Mouse (Mus musculus) heart, embryonic 12.5 days (tissue): ENCODE measurements around the gene Dcakd. TPM values are rescaled to one million over a fixed set of nuclear protein-coding genes. Genes with fewer than 3 reads are reported as not detected.

Experiments used
- ATAC-seq: fragments of 200-750 bp; cut with Nextera tagmentation; 2 replicates; pipeline ENCODE4 v1.8.0; 2017; ENCODE audit warnings: moderate TSS enrichment, moderate library complexity; ENCODE audit not compliant: insufficient number of reproducible peaks, low FRiP score
- H3K27ac ChIP-seq: fragments of 300-500 bp; sonication (generic); 2 replicates; pipeline ENCODE4 v1.5.1; 2016; ENCODE audit warnings: mild to moderate bottlenecking, moderate library complexity; ENCODE audit not compliant: poor library complexity, severe bottlenecking
- H3K27me3 ChIP-seq: fragments of 300-500 bp; sonication (generic); replicated peaks from 2 replicates; pipeline ENCODE4 v1.6.1; 2016; ENCODE audit warnings: mild to moderate bottlenecking, moderate library complexity
- H3K36me3 ChIP-seq: fragments of 300-500 bp; sonication (generic); 2 replicates; pipeline ENCODE4 v1.6.1; 2016; ENCODE audit warnings: mild to moderate bottlenecking, moderate library complexity
- H3K4me1 ChIP-seq: fragments of 300-500 bp; sonication (generic); replicated peaks from 2 replicates; pipeline ENCODE4 v1.6.1; 2016; ENCODE audit warnings: mild to moderate bottlenecking
- H3K4me2 ChIP-seq: fragments of 300-500 bp; sonication (generic); 2 replicates; pipeline ENCODE4 v1.6.1; 2016; ENCODE audit warnings: mild to moderate bottlenecking, moderate library complexity
- H3K4me3 ChIP-seq: fragments of 300-500 bp; sonication (generic); 2 replicates; pipeline ENCODE4 v1.5.1; 2016; ENCODE audit warnings: mild to moderate bottlenecking
- H3K9ac ChIP-seq: fragments of 300-500 bp; sonication (generic); 2 replicates; pipeline ENCODE4 v1.6.1; 2016; ENCODE audit warnings: mild to moderate bottlenecking, moderate library complexity
- H3K9me3 ChIP-seq: fragments of 300-500 bp; sonication (generic); replicated peaks from 2 replicates; pipeline ENCODE4 v1.6.1; 2016; ENCODE audit warnings: mild to moderate bottlenecking, moderate library complexity
- WGBS: fragments of 180-500 bp; shearing (Covaris S2); methylation state at CpG from one replicate; pipeline ENCODE4 v1.1.7; 2016; 5-methylcytosine and 5-hydroxymethylcytosine counted together
- polyA plus RNA-seq: library from polyadenylated mRNA; unstranded; fragments of >200 nt; fragmentation: Nextera tagmentation; extraction: Ambion mirVana; gene quantifications from 2 replicates; pipeline ENCODE4 v1.2.1, GENCODE M21; 2016

Dcakd gene
- polyA plus RNA-seq, 1 experiment from 2014 or later, result 94.1 TPM

GRCm38 (mm10) chr11:103067457-103068001, 39.4 kb upstream of the Dcakd start:
- no peak overlapping the region for H3K9ac ChIP-seq
- no peaks in the 10 kb centered on the region for H3K9me3 ChIP-seq
- peaks cover 90% of the 10 kb centered on the region for H3K36me3 ChIP-seq
- WGBS, result 46% methylated on average over 8 of the region's 8 CpGs
- H3K27ac ChIP-seq, result peak overlapping the region; percentile 35
- ATAC-seq, result peak; percentile 76
- H3K4me1 ChIP-seq, result peaks cover 19% of the 10 kb centered on the region
- no peak overlapping the region for H3K4me3 ChIP-seq
- no peaks in the 10 kb centered on the region for H3K27me3 ChIP-seq
- no peak overlapping the region for H3K4me2 ChIP-seq

- no peaks in the 10 kb centered on the region for H3K27me3 ChIP-seq
- no peak overlapping the region for H3K9ac ChIP-seq
- peaks cover 90% of the 10 kb centered on the region for H3K36me3 ChIP-seq
- no peak overlapping the region for H3K4me2 ChIP-seq
- 83% methylated on average over 6 of the region's 6 CpGs for WGBS
- peak overlapping the region; percentile 35; the same call in 1 of the 2 replicates for H3K27ac ChIP-seq
- no peak for ATAC-seq
- peaks cover 19% of the 10 kb centered on the region for H3K4me1 ChIP-seq
- no peak overlapping the region for H3K4me3 ChIP-seq
- H3K9me3 ChIP-seq, result no peaks in the 10 kb centered on the region
Observed at GRCm38 (mm10) chr11:103067051-103067361, 38.9 kb upstream of the Dcakd start.

- H3K4me3 ChIP-seq, result no peak overlapping the region
- H3K4me1 ChIP-seq, result peaks cover 19% of the 10 kb centered on the region
- no peak overlapping the region for H3K4me2 ChIP-seq
- no peak for ATAC-seq
- peaks cover 92% of the 10 kb centered on the region for H3K36me3 ChIP-seq
- no peaks in the 10 kb centered on the region for H3K27me3 ChIP-seq
- no peaks in the 10 kb centered on the region for H3K9me3 ChIP-seq
- 91% methylated on average over 14 of the region's 14 CpGs for WGBS
- H3K9ac ChIP-seq, result no peak overlapping the region
- 0 out of 2 replicates have a peak overlapping the region, but pooled peaks have one; percentile 35 for H3K27ac ChIP-seq
Observed at GRCm38 (mm10) chr11:103066191-103067050, 38.3 kb upstream of the Dcakd start.

GRCm38 (mm10) chr11:103058499-103059085, 30.5 kb upstream of the Dcakd start:
- H3K36me3 ChIP-seq, result peaks cover 85% of the 10 kb centered on the region
- H3K27me3 ChIP-seq, result no peaks in the 10 kb centered on the region
- no peak overlapping the region for H3K4me3 ChIP-seq
- ATAC-seq, result peak; percentile 31; the same call in 1 of the 2 replicates
- WGBS, result 49% methylated on average over 3 of the region's 3 CpGs
- H3K9ac ChIP-seq, result no peak overlapping the region
- no peaks in the 10 kb centered on the region for H3K9me3 ChIP-seq
- 0 out of 2 replicates have a peak, but pooled peaks cover 11% of the 10 kb centered on the region for H3K4me1 ChIP-seq
- H3K27ac ChIP-seq, result peak overlapping the region; percentile 37; the same call in 1 of the 2 replicates
- no peak overlapping the region for H3K4me2 ChIP-seq

GRCm38 (mm10) chr11:103056636-103057035, 28.5 kb upstream of the Dcakd start:
- peaks cover 89% of the 10 kb centered on the region for H3K36me3 ChIP-seq
- H3K9ac ChIP-seq, result no peak overlapping the region
- H3K9me3 ChIP-seq, result no peaks in the 10 kb centered on the region
- no peak overlapping the region for H3K4me2 ChIP-seq
- ATAC-seq, result no peak
- no peak overlapping the region for H3K4me3 ChIP-seq
- H3K27me3 ChIP-seq, result no peaks in the 10 kb centered on the region
- 94% methylated on average over 7 of the region's 7 CpGs for WGBS
- peaks cover 29% of the 10 kb centered on the region for H3K4me1 ChIP-seq
- no peak overlapping the region for H3K27ac ChIP-seq

- H3K36me3 ChIP-seq, result peaks cover 82% of the 10 kb centered on the region
- no peak overlapping the region for H3K9ac ChIP-seq
- H3K4me1 ChIP-seq, result peaks cover 38% of the 10 kb centered on the region
- H3K4me2 ChIP-seq, result no peak overlapping the region
- H3K27me3 ChIP-seq, result no peaks in the 10 kb centered on the region
- H3K9me3 ChIP-seq, result no peaks in the 10 kb centered on the region
- H3K27ac ChIP-seq, result no peak overlapping the region
- WGBS, result 50% methylated on average over 6 of the region's 6 CpGs
- no peak for ATAC-seq
- H3K4me3 ChIP-seq, result no peak overlapping the region
Observed at GRCm38 (mm10) chr11:103054798-103055197, 26.7 kb upstream of the Dcakd start.

GRCm38 (mm10) chr11:103053191-103054076, 25.3 kb upstream of the Dcakd start:
- Histone ChIP-seq H3K36me3 (peaks cover 72% of the 10 kb centered on the region), H3K9ac (no peak overlapping the region)
- ATAC-seq, result no peak

GRCm38 (mm10) chr11:103052078-103052477, 23.9 kb upstream of the Dcakd start:
- H3K27ac ChIP-seq, result peak overlapping the region; percentile 80
- H3K36me3 ChIP-seq, result peaks cover 64% of the 10 kb centered on the region
- H3K27me3 ChIP-seq, result no peaks in the 10 kb centered on the region
- H3K4me3 ChIP-seq, result no peak overlapping the region
- H3K9ac ChIP-seq, result 0 out of 2 replicates have a peak overlapping the region, but pooled peaks have one; percentile 31
- H3K9me3 ChIP-seq, result no peaks in the 10 kb centered on the region
- no peak overlapping the region for H3K4me2 ChIP-seq
- WGBS, result 85% methylated on average over 6 of the region's 6 CpGs
- 0 out of 2 replicates have a peak, but pooled peaks have one; percentile 15 for ATAC-seq
- peaks cover 28% of the 10 kb centered on the region for H3K4me1 ChIP-seq

More at GRCm38 (mm10) chr11:103053191-103054076, 25.3 kb upstream of the Dcakd start:
- H3K4me3 ChIP-seq, result no peak overlapping the region
- H3K4me1 ChIP-seq, result peaks cover 33% of the 10 kb centered on the region
- WGBS, result 80% methylated on average over 18 of the region's 18 CpGs
- H3K27ac ChIP-seq, result 0 out of 2 replicates have a peak overlapping the region, but pooled peaks have one; percentile 6
- H3K9me3 ChIP-seq, result no peaks in the 10 kb centered on the region
- no peaks in the 10 kb centered on the region for H3K27me3 ChIP-seq
- H3K4me2 ChIP-seq, result no peak overlapping the region

- H3K9ac ChIP-seq, result no peak overlapping the region
- 19% methylated on average over 8 of the region's 8 CpGs for WGBS
- peak; percentile 86 for ATAC-seq
Observed at GRCm38 (mm10) chr11:103051249-103051691, 23.1 kb upstream of the Dcakd start.

GRCm38 (mm10) chr11:103050153-103050552, 22.0 kb upstream of the Dcakd start:
- ATAC-seq, result no peak
- H3K9ac ChIP-seq, result no peak overlapping the region
- H3K36me3 ChIP-seq, result peaks cover 61% of the 10 kb centered on the region
- H3K9me3 ChIP-seq, result no peaks in the 10 kb centered on the region
- H3K4me2 ChIP-seq, result no peak overlapping the region
- H3K4me3 ChIP-seq, result no peak overlapping the region
- no peak overlapping the region; the same call in 1 of the 2 replicates for H3K27ac ChIP-seq
- H3K27me3 ChIP-seq, result no peaks in the 10 kb centered on the region
- WGBS, result 92% methylated on average over 9 of the region's 9 CpGs
- peaks cover 28% of the 10 kb centered on the region for H3K4me1 ChIP-seq

More at GRCm38 (mm10) chr11:103051249-103051691, 23.1 kb upstream of the Dcakd start:
- peak overlapping the region; percentile 80 for H3K27ac ChIP-seq
- H3K36me3 ChIP-seq, result peaks cover 61% of the 10 kb centered on the region
- no peak overlapping the region for H3K4me3 ChIP-seq
- H3K4me2 ChIP-seq, result no peak overlapping the region
- H3K27me3 ChIP-seq, result no peaks in the 10 kb centered on the region
- H3K4me1 ChIP-seq, result peaks cover 28% of the 10 kb centered on the region
- H3K9me3 ChIP-seq, result no peaks in the 10 kb centered on the region
